Mouse (Mus musculus): ENCODE results near the gene Ntng1. TPM values are rescaled to one million over a fixed set of nuclear protein-coding genes. Genes with fewer than 3 reads are reported as not detected.
"Not testable (repeated sequence)": the region's sequence is repeated elsewhere in the genome, so short reads cannot be mapped to it uniquely, and the experiment has no call there.

Gene Ntng1
- polyA plus RNA-seq, 1 experiment from 2014 or later = 2.8 TPM

GRCm38 (mm10) chr3:109765141-109765540, 378.7 kb downstream of the Ntng1 start:
- WGBS = 83% methylated on average over 4 of the region's 4 CpGs
- ATAC-seq (ENCODE audit: low FRiP score) = no peak
- no peak overlapping the region for H3K4me3 ChIP-seq (ENCODE audit: low read depth, low read length)
- no peaks in the 10 kb centered on the region for H3K9me3 ChIP-seq (ENCODE audit: control insufficient read depth, low read length)
- no peaks in the 10 kb centered on the region for H3K27me3 ChIP-seq (ENCODE audit: control insufficient read depth, insufficient read depth, low read length)
- no peak overlapping the region for H3K4me2 ChIP-seq
- H3K36me3 ChIP-seq (ENCODE audit: control insufficient read depth, insufficient read depth, low read length) = no peaks in the 10 kb centered on the region
- H3K4me1 ChIP-seq (ENCODE audit: control insufficient read depth, insufficient read depth, low read length) = no peaks in the 10 kb centered on the region
- no peak overlapping the region for H3K9ac ChIP-seq (ENCODE audit: low read length)
- no peak overlapping the region for H3K27ac ChIP-seq (ENCODE audit: low read depth, low read length)
- DNase-seq (ENCODE audit: low spot score, missing footprints) = no peak

GRCm38 (mm10) chr3:109756426-109756825, 387.4 kb downstream of the Ntng1 start:
- no peaks in the 10 kb centered on the region for H3K27me3 ChIP-seq (ENCODE audit: control insufficient read depth, insufficient read depth, low read length)
- H3K4me3 ChIP-seq (ENCODE audit: low read depth, low read length) = no peak overlapping the region
- no peaks in the 10 kb centered on the region for H3K4me1 ChIP-seq (ENCODE audit: control insufficient read depth, insufficient read depth, low read length)
- 89% methylated on average over 2 of the region's 2 CpGs for WGBS
- H3K9ac ChIP-seq (ENCODE audit: low read length) = no peak overlapping the region
- no peaks in the 10 kb centered on the region for H3K36me3 ChIP-seq (ENCODE audit: control insufficient read depth, insufficient read depth, low read length)
- H3K4me2 ChIP-seq = no peak overlapping the region
- no peak overlapping the region for H3K27ac ChIP-seq (ENCODE audit: low read depth, low read length)
- no peak for DNase-seq (ENCODE audit: low spot score, missing footprints)
- ATAC-seq (ENCODE audit: low FRiP score) = no peak
- H3K9me3 ChIP-seq (ENCODE audit: control insufficient read depth, low read length) = no peaks in the 10 kb centered on the region; the same call in 1 of the 2 replicates

GRCm38 (mm10) chr3:109747593-109747992, 396.2 kb downstream of the Ntng1 start:
- H3K4me1 ChIP-seq (ENCODE audit: control insufficient read depth, insufficient read depth, low read length); ATAC-seq (ENCODE audit: low FRiP score); H3K27ac ChIP-seq (ENCODE audit: low read depth, low read length); H3K4me3 ChIP-seq (ENCODE audit: low read depth, low read length); H3K9ac ChIP-seq (ENCODE audit: low read length); H3K27me3 ChIP-seq (ENCODE audit: control insufficient read depth, insufficient read depth, low read length); H3K4me2 ChIP-seq; H3K36me3 ChIP-seq (ENCODE audit: control insufficient read depth, insufficient read depth, low read length); H3K9me3 ChIP-seq (ENCODE audit: control insufficient read depth, low read length); DNase-seq (ENCODE audit: low spot score, missing footprints): not testable (repeated sequence)
- WGBS = 77% methylated on average over 3 of the region's 3 CpGs

- no peaks in the 10 kb centered on the region for H3K27me3 ChIP-seq (ENCODE audit: control insufficient read depth, insufficient read depth, low read length)
- DNase-seq (ENCODE audit: low spot score, missing footprints) (no peak), ATAC-seq (ENCODE audit: low FRiP score) (no peak)
- H3K4me1 ChIP-seq (ENCODE audit: control insufficient read depth, insufficient read depth, low read length) = no peaks in the 10 kb centered on the region
- no peak overlapping the region for H3K4me2 ChIP-seq
- no peak overlapping the region for H3K4me3 ChIP-seq (ENCODE audit: low read depth, low read length)
- H3K9me3 ChIP-seq (ENCODE audit: control insufficient read depth, low read length) = no peaks in the 10 kb centered on the region
- no peak overlapping the region for H3K27ac ChIP-seq (ENCODE audit: low read depth, low read length)
- no peaks in the 10 kb centered on the region for H3K36me3 ChIP-seq (ENCODE audit: control insufficient read depth, insufficient read depth, low read length)
- H3K9ac ChIP-seq (ENCODE audit: low read length) = no peak overlapping the region
- WGBS = 36% methylated on average over 2 of the region's 2 CpGs
Measured at GRCm38 (mm10) chr3:109740466-109741102, 403.2 kb downstream of the Ntng1 start.

- ATAC-seq (ENCODE audit: low FRiP score) = peak; percentile 88
- WGBS = 62% methylated on average over 10 of the region's 10 CpGs
- Histone ChIP-seq H3K27me3 (ENCODE audit: control insufficient read depth, insufficient read depth, low read length) (no peaks in the 10 kb centered on the region), H3K4me2 (no peak overlapping the region), H3K27ac (ENCODE audit: low read depth, low read length) (no peak overlapping the region), H3K9me3 (ENCODE audit: control insufficient read depth, low read length) (no peaks in the 10 kb centered on the region), H3K36me3 (ENCODE audit: control insufficient read depth, insufficient read depth, low read length) (no peaks in the 10 kb centered on the region), H3K4me3 (ENCODE audit: low read depth, low read length) (no peak overlapping the region), H3K9ac (ENCODE audit: low read length) (no peak overlapping the region), H3K4me1 (ENCODE audit: control insufficient read depth, insufficient read depth, low read length) (peaks cover 2% of the 10 kb centered on the region; the same call in 1 of the 2 replicates)
- DNase-seq (ENCODE audit: low spot score, missing footprints) = peak; percentile 86
Measured at GRCm38 (mm10) chr3:109732327-109733182, 411.3 kb downstream of the Ntng1 start.

GRCm38 (mm10) chr3:109731592-109732230, 412.1 kb downstream of the Ntng1 start:
- Histone ChIP-seq H3K27ac (ENCODE audit: low read depth, low read length) (no peak overlapping the region), H3K36me3 (ENCODE audit: control insufficient read depth, insufficient read depth, low read length) (no peaks in the 10 kb centered on the region), H3K4me3 (ENCODE audit: low read depth, low read length) (no peak overlapping the region), H3K27me3 (ENCODE audit: control insufficient read depth, insufficient read depth, low read length) (no peaks in the 10 kb centered on the region), H3K4me2 (no peak overlapping the region), H3K4me1 (ENCODE audit: control insufficient read depth, insufficient read depth, low read length) (peaks cover 2% of the 10 kb centered on the region; the same call in 1 of the 2 replicates), H3K9me3 (ENCODE audit: control insufficient read depth, low read length) (no peaks in the 10 kb centered on the region), H3K9ac (ENCODE audit: low read length) (no peak overlapping the region)
- DNase-seq (ENCODE audit: low spot score, missing footprints) (no peak), ATAC-seq (ENCODE audit: low FRiP score) (peak; percentile 71)
- 61% methylated on average over 5 of the region's 5 CpGs for WGBS

Other genes starting within 250 kb of the Ntng1 start
- 30.8 and 32.8 TPM in 2 replicates for gene Prmt6, start 107.0 kb upstream of the Ntng1 start, polyA plus RNA-seq (2014; fragmentation: Nextera tagmentation; extraction: Ambion mirVana)

Data from midbrain, embryonic 11.5 days (tissue).